Mouse (Mus musculus): ENCODE data around the gene Zdhhc18. TPM values are rescaled to one million over a fixed set of nuclear protein-coding genes. Genes with fewer than 3 reads are reported as not detected.

Gene Zdhhc18
- 2.3 and 3.0 TPM in 2 replicates for polyA plus RNA-seq (2016; fragmentation: Nextera tagmentation; extraction: Ambion mirVana)

GRCm38 (mm10) chr4:133649989-133650699 is at the start of gene Zdhhc18:
Gene Zdhhc18, minus strand, starts transcription at chr4:133650154.
- Histone ChIP-seq H3K4me3 (peak within 1 kb of the TSS; percentile 41), H3K4me1 (peaks cover 10% of the 10 kb centered on the region), H3K36me3 (replicated peaks) (no peaks in the 10 kb centered on the region), H3K27ac (replicated peaks) (peak within 1 kb of the TSS; percentile 61), H3K9me3 (0 out of 2 replicates have a peak, but pooled peaks cover under 1% of the 10 kb centered on the region), H3K27me3 (replicated peaks; ENCODE audit: low read depth, poor library complexity, severe bottlenecking) (no peaks in the 10 kb centered on the region)
- DNase-seq (ENCODE audit: low spot score): peak; percentile 73
- 38% methylated on average over 7 of the region's 7 CpGs for WGBS

GRCm38 (mm10) chr4:133695363-133695762 is 45.4 kb upstream of the Zdhhc18 start:
- Histone ChIP-seq H3K9me3 (no peaks in the 10 kb centered on the region), H3K4me1 (no peaks in the 10 kb centered on the region), H3K4me3 (no peak overlapping the region), H3K27ac (replicated peaks) (no peak overlapping the region), H3K27me3 (replicated peaks; ENCODE audit: low read depth, poor library complexity, severe bottlenecking) (no peaks in the 10 kb centered on the region), H3K36me3 (replicated peaks) (peaks cover 100% of the 10 kb centered on the region)
- DNase-seq (ENCODE audit: low spot score): no peak
- WGBS: 90% methylated on average over 3 of the region's 3 CpGs

- Histone ChIP-seq H3K27ac (replicated peaks) (no peak overlapping the region), H3K36me3 (replicated peaks) (peaks cover 100% of the 10 kb centered on the region), H3K4me1 (no peaks in the 10 kb centered on the region), H3K9me3 (no peaks in the 10 kb centered on the region), H3K27me3 (replicated peaks; ENCODE audit: low read depth, poor library complexity, severe bottlenecking) (no peaks in the 10 kb centered on the region), H3K4me3 (no peak overlapping the region)
- 59% methylated on average over 5 of the region's 5 CpGs for WGBS
- DNase-seq (ENCODE audit: low spot score): no peak
Observed at GRCm38 (mm10) chr4:133690252-133690651, 40.3 kb upstream of the Zdhhc18 start.

- WGBS: 88% methylated on average over 7 of the region's 7 CpGs
- no peaks in the 10 kb centered on the region for H3K4me1 ChIP-seq
- no peak for DNase-seq (ENCODE audit: low spot score)
- H3K9me3 ChIP-seq: no peaks in the 10 kb centered on the region
- H3K36me3 ChIP-seq (replicated peaks): peaks cover 100% of the 10 kb centered on the region
- no peak overlapping the region for H3K4me3 ChIP-seq
- no peaks in the 10 kb centered on the region for H3K27me3 ChIP-seq (replicated peaks; ENCODE audit: low read depth, poor library complexity, severe bottlenecking)
- H3K27ac ChIP-seq (replicated peaks): no peak overlapping the region
Observed at GRCm38 (mm10) chr4:133688417-133689067, 38.6 kb upstream of the Zdhhc18 start.

- Histone ChIP-seq H3K36me3 (replicated peaks) (peaks cover 100% of the 10 kb centered on the region), H3K4me1 (no peaks in the 10 kb centered on the region), H3K27ac (replicated peaks) (no peak overlapping the region), H3K9me3 (no peaks in the 10 kb centered on the region), H3K4me3 (no peak overlapping the region), H3K27me3 (replicated peaks; ENCODE audit: low read depth, poor library complexity, severe bottlenecking) (no peaks in the 10 kb centered on the region)
- no peak for DNase-seq (ENCODE audit: low spot score)
- 91% methylated on average over 5 of the region's 5 CpGs for WGBS
Observed at GRCm38 (mm10) chr4:133687126-133687525, 37.2 kb upstream of the Zdhhc18 start.

GRCm38 (mm10) chr4:133686512-133686911 is 36.6 kb upstream of the Zdhhc18 start:
- 91% methylated on average over 11 of the region's 11 CpGs for WGBS
- H3K36me3 ChIP-seq (replicated peaks): peaks cover 100% of the 10 kb centered on the region
- no peaks in the 10 kb centered on the region for H3K9me3 ChIP-seq

GRCm38 (mm10) chr4:133680206-133680786 is 30.3 kb upstream of the Zdhhc18 start:
- peaks cover 26% of the 10 kb centered on the region for H3K4me1 ChIP-seq
- no peaks in the 10 kb centered on the region for H3K27me3 ChIP-seq (replicated peaks; ENCODE audit: low read depth, poor library complexity, severe bottlenecking)
- no peak overlapping the region for H3K4me3 ChIP-seq
- H3K36me3 ChIP-seq (replicated peaks): peaks cover 75% of the 10 kb centered on the region
- no peak overlapping the region for H3K27ac ChIP-seq (replicated peaks)
- no peaks in the 10 kb centered on the region for H3K9me3 ChIP-seq
- 91% methylated on average over 14 of the region's 14 CpGs for WGBS
- no peak for DNase-seq (ENCODE audit: low spot score)

More at GRCm38 (mm10) chr4:133686512-133686911, 36.6 kb upstream of the Zdhhc18 start:
- no peak overlapping the region for H3K27ac ChIP-seq (replicated peaks)
- DNase-seq (ENCODE audit: low spot score): no peak
- no peak overlapping the region for H3K4me3 ChIP-seq
- no peaks in the 10 kb centered on the region for H3K4me1 ChIP-seq
- no peaks in the 10 kb centered on the region for H3K27me3 ChIP-seq (replicated peaks; ENCODE audit: low read depth, poor library complexity, severe bottlenecking)

- DNase-seq (ENCODE audit: low spot score): no peak
- Histone ChIP-seq H3K36me3 (replicated peaks) (peaks cover 69% of the 10 kb centered on the region), H3K27ac (replicated peaks) (no peak overlapping the region), H3K9me3 (no peaks in the 10 kb centered on the region), H3K4me3 (no peak overlapping the region), H3K4me1 (peaks cover 33% of the 10 kb centered on the region), H3K27me3 (replicated peaks; ENCODE audit: low read depth, poor library complexity, severe bottlenecking) (no peaks in the 10 kb centered on the region)
- 94% methylated on average over 7 of the region's 7 CpGs for WGBS
Observed at GRCm38 (mm10) chr4:133679629-133680028, 29.7 kb upstream of the Zdhhc18 start.

- Histone ChIP-seq H3K9me3 (no peaks in the 10 kb centered on the region), H3K36me3 (replicated peaks) (peaks cover 45% of the 10 kb centered on the region), H3K4me1 (peaks cover 56% of the 10 kb centered on the region), H3K27me3 (replicated peaks; ENCODE audit: low read depth, poor library complexity, severe bottlenecking) (no peaks in the 10 kb centered on the region), H3K4me3 (no peak overlapping the region), H3K27ac (replicated peaks) (no peak overlapping the region)
- WGBS: 85% methylated on average over 7 of the region's 7 CpGs
- no peak for DNase-seq (ENCODE audit: low spot score)
Observed at GRCm38 (mm10) chr4:133677266-133677665, 27.3 kb upstream of the Zdhhc18 start.

GRCm38 (mm10) chr4:133676189-133676588 is 26.2 kb upstream of the Zdhhc18 start:
- Histone ChIP-seq H3K9me3 (no peaks in the 10 kb centered on the region), H3K27ac (replicated peaks) (peak overlapping the region; percentile 62), H3K27me3 (replicated peaks; ENCODE audit: low read depth, poor library complexity, severe bottlenecking) (no peaks in the 10 kb centered on the region), H3K36me3 (replicated peaks) (peaks cover 34% of the 10 kb centered on the region), H3K4me3 (0 out of 2 replicates have a peak overlapping the region, but pooled peaks have one; percentile 16), H3K4me1 (peaks cover 66% of the 10 kb centered on the region)
- no peak for DNase-seq (ENCODE audit: low spot score)
- WGBS: 43% methylated on average over 3 of the region's 3 CpGs

- Histone ChIP-seq H3K4me1 (peaks cover 72% of the 10 kb centered on the region), H3K4me3 (peak overlapping the region; percentile 16; the same call in 1 of the 2 replicates), H3K36me3 (replicated peaks) (peaks cover 28% of the 10 kb centered on the region), H3K27ac (replicated peaks) (peak overlapping the region; percentile 62), H3K9me3 (no peaks in the 10 kb centered on the region), H3K27me3 (replicated peaks; ENCODE audit: low read depth, poor library complexity, severe bottlenecking) (no peaks in the 10 kb centered on the region)
- DNase-seq (ENCODE audit: low spot score): peak; percentile 72
- WGBS: 7% methylated on average over 5 of the region's 5 CpGs
Observed at GRCm38 (mm10) chr4:133675594-133676016, 25.7 kb upstream of the Zdhhc18 start.

- Histone ChIP-seq H3K36me3 (replicated peaks) (peaks cover 16% of the 10 kb centered on the region), H3K4me1 (peaks cover 79% of the 10 kb centered on the region), H3K9me3 (no peaks in the 10 kb centered on the region), H3K27ac (replicated peaks) (no peak overlapping the region), H3K4me3 (no peak overlapping the region), H3K27me3 (replicated peaks; ENCODE audit: low read depth, poor library complexity, severe bottlenecking) (no peaks in the 10 kb centered on the region)
- no peak for DNase-seq (ENCODE audit: low spot score)
- 74% methylated on average over 8 of the region's 8 CpGs for WGBS
Observed at GRCm38 (mm10) chr4:133674331-133674695, 24.4 kb upstream of the Zdhhc18 start.

All from embryonic facial prominence, embryonic 10.5 days (tissue).